Mouse (Mus musculus): ENCODE results near the gene Gas2l2. TPM values are rescaled to one million over a fixed set of nuclear protein-coding genes. Genes with fewer than 3 reads are reported as not detected.
A peak's percentile ranks its signal among the peaks of the same experiment; 100 is the strongest.

The Gas2l2 gene
- polyA plus RNA-seq, 1 experiment from 2014 or later, result 0.23 TPM

GRCm38 (mm10) chr11:83410510-83410909 is 18.7 kb downstream of the Gas2l2 start:
- peak overlapping the region; percentile 84 for H3K4me3 ChIP-seq (replicated peaks)
- no peak for ATAC-seq
- 19% methylated on average over 6 of the region's 6 CpGs for WGBS
- H3K9ac ChIP-seq (replicated peaks), result peak overlapping the region; percentile 92
- peak overlapping the region; percentile 68 for H3K4me2 ChIP-seq (replicated peaks)
- no peaks in the 10 kb centered on the region for H3K9me3 ChIP-seq
- no peaks in the 10 kb centered on the region for H3K36me3 ChIP-seq
- no peaks in the 10 kb centered on the region for H3K27me3 ChIP-seq
- peaks cover 30% of the 10 kb centered on the region for H3K4me1 ChIP-seq (replicated peaks)
- H3K27ac ChIP-seq, result no peak overlapping the region

DNA sequence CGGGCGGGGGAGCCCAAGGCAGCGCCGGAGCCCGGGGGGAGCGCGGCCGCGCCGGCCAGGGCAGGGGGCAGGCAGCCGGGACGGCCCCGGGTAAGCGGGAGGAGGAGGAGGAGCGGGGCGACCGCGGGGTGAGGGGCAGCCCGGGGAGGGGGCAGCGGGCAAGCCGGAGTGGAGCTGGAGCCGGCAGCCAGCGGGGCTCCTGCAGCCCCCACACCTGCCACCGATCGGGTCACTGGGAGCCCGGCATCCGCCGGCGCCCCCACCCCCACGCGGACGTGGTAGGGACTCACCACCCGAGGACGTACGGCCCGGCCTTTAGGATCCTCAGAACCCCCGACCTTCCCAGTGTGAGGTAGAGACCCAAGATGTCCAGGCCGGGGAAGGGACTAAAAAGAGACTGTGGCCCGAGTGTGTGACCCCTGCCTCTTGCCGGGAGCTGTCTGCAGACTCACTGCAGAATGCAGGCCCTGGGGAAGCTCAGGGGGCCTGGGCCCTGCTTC is 19.4 kb downstream of the Gas2l2 start:
- Histone ChIP-seq H3K4me1 (replicated peaks) (peaks cover 30% of the 10 kb centered on the region), H3K9ac (replicated peaks) (peak overlapping the region; percentile 92), H3K27ac (peak overlapping the region; percentile 59), H3K27me3 (no peaks in the 10 kb centered on the region), H3K4me2 (replicated peaks) (peak overlapping the region; percentile 68), H3K36me3 (no peaks in the 10 kb centered on the region), H3K4me3 (replicated peaks) (peak overlapping the region; percentile 84), H3K9me3 (no peaks in the 10 kb centered on the region)
- ATAC-seq, result peak; percentile 73
- WGBS, result 2% methylated on average over 22 of the region's 40 CpGs

DNA sequence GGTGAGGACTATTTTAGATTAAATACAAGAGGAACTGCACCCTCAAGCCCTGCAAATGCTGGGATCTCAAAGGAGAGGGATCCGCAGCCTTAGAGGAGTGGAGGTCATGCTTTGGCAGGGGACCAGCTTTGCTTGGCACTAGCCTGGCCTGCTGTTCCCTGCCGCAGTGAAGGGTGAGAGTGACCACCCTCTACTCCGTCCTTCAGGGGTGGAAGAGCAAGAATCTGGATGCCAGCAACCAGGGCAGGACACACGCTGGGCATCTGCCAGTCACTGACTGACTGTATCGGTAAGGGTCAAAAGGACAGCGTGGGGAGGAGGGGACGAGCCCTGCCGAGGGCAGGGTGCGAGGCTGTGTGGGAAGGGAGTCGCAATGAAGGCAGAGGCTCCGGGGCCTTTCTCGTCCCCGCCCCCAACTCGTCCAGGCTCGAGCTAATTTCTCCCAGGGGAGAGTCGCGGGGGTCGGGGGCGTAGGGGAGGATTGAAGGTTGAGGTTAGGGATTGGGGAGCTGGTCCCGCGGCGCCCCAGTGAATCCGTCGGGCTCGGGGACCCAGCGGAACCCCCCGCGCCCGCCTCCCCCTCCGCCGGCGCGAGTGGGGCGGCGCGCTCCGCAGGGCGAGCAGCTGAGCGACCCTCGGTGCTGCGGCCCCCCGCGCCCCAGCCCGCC is 20.0 kb downstream of the Gas2l2 start, which contains the start of gene Rasl10b:
Rasl10b (plus strand) TSS at position 51 of the 668 bp plus-strand sequence.
- H3K27ac ChIP-seq, result peak within 1 kb of the TSS; percentile 59
- H3K27me3 ChIP-seq, result no peaks in the 10 kb centered on the region
- peak within 1 kb of the TSS; percentile 84 for H3K4me3 ChIP-seq (replicated peaks)
- H3K4me1 ChIP-seq (replicated peaks), result peaks cover 30% of the 10 kb centered on the region
- H3K9ac ChIP-seq (replicated peaks), result peak within 1 kb of the TSS; percentile 92
- WGBS, result under 1% methylated on average over 25 of the region's 44 CpGs
- peak; percentile 88 for ATAC-seq
- H3K9me3 ChIP-seq, result no peaks in the 10 kb centered on the region
- peaks cover under 1% of the 10 kb centered on the region for H3K36me3 ChIP-seq
- H3K4me2 ChIP-seq (replicated peaks), result peak within 1 kb of the TSS; percentile 68

DNA sequence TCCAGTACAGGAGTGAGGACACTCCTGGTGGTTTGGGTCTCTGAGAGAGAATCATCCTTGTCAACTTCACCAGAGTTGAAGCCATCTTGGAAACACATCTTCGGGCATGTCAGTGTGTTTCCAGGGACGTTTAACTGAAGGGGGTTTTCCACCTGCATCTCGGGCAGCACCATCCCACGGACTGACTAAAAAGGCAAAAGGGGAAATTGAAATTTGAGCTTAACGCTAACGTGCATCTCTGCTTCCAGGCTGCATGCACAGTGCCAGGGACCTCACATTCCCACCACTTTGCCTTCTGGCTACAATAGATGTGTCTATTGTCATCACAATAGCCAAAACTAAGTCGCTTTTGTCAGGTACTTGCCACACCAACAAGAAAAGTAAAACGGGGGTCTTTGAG is 21.0 kb downstream of the Gas2l2 start:
- H3K4me2 ChIP-seq (replicated peaks), result no peak overlapping the region
- peaks cover 30% of the 10 kb centered on the region for H3K4me1 ChIP-seq (replicated peaks)
- ATAC-seq, result no peak
- peaks cover 11% of the 10 kb centered on the region for H3K36me3 ChIP-seq
- whole genome bisulfite sequencing, result 49% methylated on average over 8 of the region's 8 CpGs
- no peak overlapping the region for H3K9ac ChIP-seq (replicated peaks)
- H3K27ac ChIP-seq, result no peak overlapping the region
- H3K4me3 ChIP-seq (replicated peaks), result no peak overlapping the region
- no peaks in the 10 kb centered on the region for H3K27me3 ChIP-seq
- H3K9me3 ChIP-seq, result no peaks in the 10 kb centered on the region

DNA sequence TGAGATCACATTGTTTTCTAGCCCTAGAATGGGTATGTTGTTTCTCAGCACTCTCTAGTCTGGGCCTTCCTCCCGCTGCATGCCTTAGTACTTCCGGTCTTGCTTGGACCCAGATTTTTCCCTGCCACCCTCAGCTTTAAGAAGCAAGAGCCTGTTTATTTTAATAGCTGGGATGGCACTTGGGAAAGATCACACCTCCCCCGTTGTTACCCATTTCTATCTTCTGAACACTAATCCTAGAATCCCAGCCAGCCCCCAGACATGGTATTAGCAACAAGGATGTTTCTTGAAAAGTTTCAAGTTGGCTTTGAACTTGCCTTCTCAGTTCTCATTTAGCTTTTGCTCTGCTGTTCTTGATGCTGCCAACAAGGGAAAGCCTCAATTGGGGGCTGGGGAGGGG is 22.9 kb downstream of the Gas2l2 start:
- H3K4me1 ChIP-seq (replicated peaks), result peaks cover 21% of the 10 kb centered on the region
- H3K27ac ChIP-seq, result no peak overlapping the region
- H3K4me2 ChIP-seq (replicated peaks), result no peak overlapping the region
- 70% methylated on average over 3 of the region's 3 CpGs for WGBS
- ATAC-seq, result no peak
- H3K9me3 ChIP-seq, result no peaks in the 10 kb centered on the region
- H3K27me3 ChIP-seq, result no peaks in the 10 kb centered on the region
- no peak overlapping the region for H3K9ac ChIP-seq (replicated peaks)
- H3K4me3 ChIP-seq (replicated peaks), result no peak overlapping the region
- H3K36me3 ChIP-seq, result peaks cover 22% of the 10 kb centered on the region

GRCm38 (mm10) chr11:83403787-83404186 is 25.5 kb downstream of the Gas2l2 start:
- Histone ChIP-seq H3K4me1 (replicated peaks) (no peaks in the 10 kb centered on the region), H3K36me3 (peaks cover 34% of the 10 kb centered on the region), H3K9ac (replicated peaks) (no peak overlapping the region), H3K27ac (no peak overlapping the region), H3K4me2 (replicated peaks) (no peak overlapping the region), H3K4me3 (replicated peaks) (no peak overlapping the region), H3K27me3 (no peaks in the 10 kb centered on the region), H3K9me3 (no peaks in the 10 kb centered on the region)
- no peak for ATAC-seq
- WGBS, result 82% methylated on average over 7 of the region's 7 CpGs

DNA sequence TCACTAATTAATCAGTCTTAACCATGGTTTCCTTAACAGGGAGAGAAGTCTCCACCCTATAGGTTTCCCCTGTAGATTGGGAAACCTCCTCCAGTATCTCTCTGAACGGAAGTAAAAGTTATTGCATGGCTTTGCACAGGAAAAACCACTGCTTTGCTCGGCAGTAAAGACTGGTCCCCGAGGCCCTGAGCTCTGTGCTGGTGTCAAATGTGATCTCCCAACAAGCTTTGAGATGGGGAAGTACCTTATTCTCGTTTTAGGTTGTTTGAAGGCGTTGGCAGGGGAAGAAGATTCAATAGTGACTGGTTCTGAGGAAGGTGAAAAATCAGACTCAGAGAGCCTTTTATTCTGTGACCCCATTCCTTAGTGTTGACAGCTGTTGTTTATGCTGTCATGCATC is 30.5 kb downstream of the Gas2l2 start:
- H3K4me1 ChIP-seq (replicated peaks), result peaks cover 14% of the 10 kb centered on the region

GRCm38 (mm10) chr11:83397626-83398025 is 31.6 kb downstream of the Gas2l2 start:
- H3K4me3 ChIP-seq (replicated peaks), result no peak overlapping the region
- WGBS, result 93% methylated on average over 7 of the region's 7 CpGs

More for the DNA sequence above, 30.5 kb downstream of the Gas2l2 start:
- no peak overlapping the region for H3K4me2 ChIP-seq (replicated peaks)
- ATAC-seq, result no peak
- no peaks in the 10 kb centered on the region for H3K27me3 ChIP-seq
- no peaks in the 10 kb centered on the region for H3K9me3 ChIP-seq
- WGBS, result 83% methylated on average over 5 of the region's 5 CpGs
- no peak overlapping the region for H3K9ac ChIP-seq (replicated peaks)
- H3K4me3 ChIP-seq (replicated peaks), result no peak overlapping the region
- peaks cover 57% of the 10 kb centered on the region for H3K36me3 ChIP-seq
- no peak overlapping the region for H3K27ac ChIP-seq

GRCm38 (mm10) chr11:83394802-83395439 is 34.3 kb downstream of the Gas2l2 start:
- Histone ChIP-seq H3K36me3 (peaks cover 67% of the 10 kb centered on the region), H3K4me1 (replicated peaks) (peaks cover 14% of the 10 kb centered on the region), H3K4me3 (replicated peaks) (no peak overlapping the region), H3K27me3 (no peaks in the 10 kb centered on the region), H3K4me2 (replicated peaks) (no peak overlapping the region), H3K9me3 (no peaks in the 10 kb centered on the region), H3K27ac (0 out of 2 replicates have a peak overlapping the region, but pooled peaks have one; percentile 35), H3K9ac (replicated peaks) (no peak overlapping the region)
- ATAC-seq, result peak; percentile 43; the same call in 1 of the 2 replicates
- 12% methylated on average over 6 of the region's 6 CpGs for WGBS

More at GRCm38 (mm10) chr11:83397626-83398025, 31.6 kb downstream of the Gas2l2 start:
- Histone ChIP-seq H3K27ac (no peak overlapping the region), H3K27me3 (no peaks in the 10 kb centered on the region), H3K4me2 (replicated peaks) (no peak overlapping the region), H3K9ac (replicated peaks) (no peak overlapping the region), H3K4me1 (replicated peaks) (peaks cover 14% of the 10 kb centered on the region), H3K9me3 (no peaks in the 10 kb centered on the region), H3K36me3 (peaks cover 57% of the 10 kb centered on the region)
- no peak for ATAC-seq

DNA sequence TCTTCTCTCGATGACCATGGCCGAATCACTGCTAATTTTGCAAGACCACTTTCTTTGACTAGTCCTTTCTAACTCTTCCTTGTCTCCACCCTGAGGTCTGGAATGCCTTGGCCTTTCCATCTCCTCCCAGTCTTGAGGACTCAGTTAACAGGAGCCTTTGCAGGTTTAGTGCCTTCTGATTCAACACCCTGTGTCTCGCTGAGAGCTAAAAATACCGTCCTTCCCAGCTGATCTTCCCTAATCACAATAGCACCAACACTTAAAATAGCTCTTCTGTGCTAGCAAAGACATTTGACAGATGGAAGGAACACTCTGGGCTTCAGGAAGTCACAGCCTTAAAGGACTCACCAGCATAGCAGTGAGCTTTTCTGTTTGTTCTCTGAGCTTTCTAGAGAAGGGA is 36.2 kb downstream of the Gas2l2 start:
- Histone ChIP-seq H3K4me3 (replicated peaks) (no peak overlapping the region), H3K27me3 (no peaks in the 10 kb centered on the region), H3K4me2 (replicated peaks) (no peak overlapping the region), H3K36me3 (peaks cover 65% of the 10 kb centered on the region), H3K9me3 (no peaks in the 10 kb centered on the region), H3K4me1 (replicated peaks) (peaks cover 14% of the 10 kb centered on the region), H3K27ac (no peak overlapping the region), H3K9ac (replicated peaks) (no peak overlapping the region)
- no peak for ATAC-seq
- WGBS, result 98% methylated on average over 4 of the region's 4 CpGs

DNA sequence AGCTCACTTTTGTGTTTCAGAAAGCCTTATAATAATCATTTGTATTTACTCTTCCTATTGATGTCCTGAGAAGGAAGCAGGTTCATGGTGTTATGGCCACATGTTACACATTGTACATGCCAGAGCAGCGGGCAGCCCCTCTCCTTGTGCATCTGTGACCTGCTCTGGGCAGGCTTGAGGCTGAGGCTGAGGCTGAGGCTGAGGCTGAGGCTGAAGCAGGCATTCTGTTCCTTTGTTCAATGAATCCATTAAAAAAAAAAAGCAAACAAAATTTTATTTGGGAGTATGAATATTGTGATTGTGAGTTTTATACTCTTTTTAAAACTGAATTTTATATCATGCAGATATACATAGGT is 45.7 kb downstream of the Gas2l2 start:
- H3K9ac ChIP-seq (replicated peaks), result no peak overlapping the region
- ATAC-seq, result no peak
- no peaks in the 10 kb centered on the region for H3K27me3 ChIP-seq
- peak overlapping the region; percentile 68 for H3K27ac ChIP-seq
- H3K4me1 ChIP-seq (replicated peaks), result peaks cover 14% of the 10 kb centered on the region
- H3K9me3 ChIP-seq, result no peaks in the 10 kb centered on the region
- H3K36me3 ChIP-seq, result peaks cover 17% of the 10 kb centered on the region
- no peak overlapping the region for H3K4me3 ChIP-seq (replicated peaks)
- H3K4me2 ChIP-seq (replicated peaks), result no peak overlapping the region
- 76% methylated on average over 1 of the region's 1 CpGs for WGBS

GRCm38 (mm10) chr11:83382876-83383531 is 46.3 kb downstream of the Gas2l2 start:
- peak overlapping the region; percentile 68 for H3K27ac ChIP-seq
- H3K4me3 ChIP-seq (replicated peaks), result no peak overlapping the region
- peaks cover 14% of the 10 kb centered on the region for H3K4me1 ChIP-seq (replicated peaks)
- WGBS, result 61% methylated on average over 9 of the region's 9 CpGs
- ATAC-seq, result no peak
- H3K4me2 ChIP-seq (replicated peaks), result no peak overlapping the region
- H3K9ac ChIP-seq (replicated peaks), result no peak overlapping the region
- H3K9me3 ChIP-seq, result no peaks in the 10 kb centered on the region
- peaks cover 16% of the 10 kb centered on the region for H3K36me3 ChIP-seq
- no peaks in the 10 kb centered on the region for H3K27me3 ChIP-seq

Measured in midbrain, embryonic 13.5 days (tissue).